19 mouse cellular contexts compared by ENCODE assay signal in genomic region chr9:75267147-75267546, GRCm38 (mm10).
"Had no signal": no experiment of that assay in that cellular context is flagged by ENCODE, and none has a peak within 500 bp of the region (broad histone marks: within the 10 kb centered on the region; RNA-seq: fewer than 3 reads in every experiment).

No protein-coding gene starts in this region.

- H3K36me3 ChIP-seq: kidney, embryonic 15.5 days; limb, embryonic 10.5 days; limb, embryonic 13.5 days; liver, embryonic 13.5 days; midbrain, embryonic 13.5 days had no signal

- H3K4me1 ChIP-seq: lung, embryonic 15.5 days had no signal

- ATAC-seq: hindbrain, postnatal 0 days; inflammation-experienced regulatory T-cells, adult 6 months; midbrain, embryonic 13.5 days had no signal

- H3K4me2 ChIP-seq: kidney, embryonic 15.5 days; limb, embryonic 13.5 days; liver, embryonic 13.5 days; lung, embryonic 15.5 days; midbrain, embryonic 13.5 days had no signal

- DNase-seq: kidney, adult 11 months; kidney, adult 8-10 months; kidney, postnatal 10 days; kidney, postnatal 36 days; layer of hippocampus, adult 9-11 months; liver, embryonic 13.5 days; lung, adult 18-20 months; lung, postnatal 10 days; lung, postnatal 36 days; thymus, adult 2 months; thymus, postnatal 14 days; thymus, postnatal 4 days had no signal

- H3K4me3 ChIP-seq: kidney, embryonic 15.5 days; limb, embryonic 10.5 days; limb, embryonic 13.5 days; liver, embryonic 13.5 days; lung, embryonic 15.5 days; midbrain, embryonic 13.5 days had no signal

- H3K27me3 ChIP-seq: kidney, embryonic 15.5 days; limb, embryonic 13.5 days; liver, embryonic 13.5 days; lung, embryonic 15.5 days; midbrain, embryonic 13.5 days had no signal

- H3K27ac ChIP-seq: hindbrain, postnatal 0 days; kidney, embryonic 15.5 days; limb, embryonic 10.5 days; limb, embryonic 13.5 days; liver, embryonic 13.5 days; lung, embryonic 15.5 days; midbrain, embryonic 13.5 days had no signal

- H3K9me3 ChIP-seq: kidney, embryonic 15.5 days; limb, embryonic 10.5 days; limb, embryonic 13.5 days; liver, embryonic 13.5 days; lung, embryonic 15.5 days; midbrain, embryonic 13.5 days had no signal

- H3K9ac ChIP-seq: kidney, embryonic 15.5 days; limb, embryonic 13.5 days; liver, embryonic 13.5 days; lung, embryonic 15.5 days; midbrain, embryonic 13.5 days had no signal
